Mouse (Mus musculus): Measurements from ENCODE around the gene Nrxn1.
"Not testable (repeated sequence)": the region's sequence is repeated elsewhere in the genome, so short reads cannot be mapped to it uniquely, and the experiment has no call there.

GRCm38 (mm10) chr17:90503999-90504398, 588.9 kb downstream of the Nrxn1 start:
- TF ChIP-seq GATA1, TAL1 (IDR thresholded peaks at IDR 0.05; ENCODE audit: low read length): not testable (repeated sequence)

All from erythroblast, embryonic 14.5 days (primary cell).